ENCODE assay signal across 9 mouse cellular contexts in genomic region chr5:66337025-66337968, GRCm38 (mm10).
DNase-seq lines count a peak whose midpoint lies in the region; ATAC-seq lines count a peak whose summit lies in the region.
"Had no signal": no experiment of that assay in that cellular context is flagged by ENCODE, and none has a peak within 500 bp of the region (broad histone marks: within the 10 kb centered on the region; RNA-seq: fewer than 3 reads in every experiment).

No protein-coding gene starts in this region.

- H3K9ac ChIP-seq in forebrain, embryonic 12.5 days: peak overlapping the region; percentile 74
- H3K9ac ChIP-seq in stomach, embryonic 15.5 days: 0 out of 2 replicates have a peak overlapping the region, but pooled peaks have one; percentile 23

- no peaks in the 10 kb centered on the region for H3K36me3 ChIP-seq in forebrain, embryonic 12.5 days (replicated peaks)
- H3K36me3 ChIP-seq in stomach, embryonic 15.5 days: no peaks in the 10 kb centered on the region

- WGBS in forebrain, embryonic 12.5 days: 4% methylated on average over 38 of the region's 38 CpGs
- WGBS in stomach, embryonic 15.5 days: 6% methylated on average over 38 of the region's 38 CpGs

- peak; percentile 77 for ATAC-seq in forebrain, embryonic 12.5 days (ENCODE audit: low FRiP score)
- ATAC-seq in megakaryocyte-erythroid progenitor cell, adult 5-6 weeks (replicated peaks; ENCODE audit: low FRiP score, low TSS enrichment, poor library complexity, severe bottlenecking): peak; percentile 49; the same call in 1 of the 2 replicates
- peak; percentile 74 for ATAC-seq in stomach, embryonic 15.5 days (ENCODE audit: insufficient read depth, low FRiP score, low read depth)

- DNase-seq in ES-CJ7 (ENCODE audit: low read depth, low spot score) (peak; percentile 54), adipocyte (ENCODE audit: low spot score) (no peak)
- DNase-seq in brain, adult 2 months (ENCODE audit: low read depth, low spot score): peak; percentile 61
- peak; percentile 12 for DNase-seq in heart, postnatal 25 days (ENCODE audit: low spot score)
- peak; percentile 62 to 84 for DNase-seq in kidney, postnatal 25 days

- no peaks in the 10 kb centered on the region for H3K9me3 ChIP-seq in forebrain, embryonic 12.5 days
- H3K9me3 ChIP-seq in stomach, embryonic 15.5 days: no peaks in the 10 kb centered on the region

- H3K27me3 ChIP-seq in forebrain, embryonic 12.5 days: 0 out of 2 replicates have a peak, but pooled peaks cover 3% of the 10 kb centered on the region
- H3K27me3 ChIP-seq in stomach, embryonic 15.5 days (replicated peaks): no peaks in the 10 kb centered on the region

- H3K4me3 ChIP-seq in forebrain, embryonic 12.5 days (replicated peaks): peak overlapping the region; percentile 53
- peak overlapping the region; percentile 41 for H3K4me3 ChIP-seq in stomach, embryonic 15.5 days (replicated peaks)
- H3K4me3 ChIP-seq: myocyte had no signal

- peak overlapping the region; percentile 93 for H3K4me2 ChIP-seq in forebrain, embryonic 12.5 days
- peak overlapping the region; percentile 86 for H3K4me2 ChIP-seq in stomach, embryonic 15.5 days

- peaks cover 40% of the 10 kb centered on the region for H3K4me1 ChIP-seq in forebrain, embryonic 12.5 days
- H3K4me1 ChIP-seq in stomach, embryonic 15.5 days: peaks cover 12% of the 10 kb centered on the region

- H3K27ac ChIP-seq in forebrain, embryonic 12.5 days: peak overlapping the region; percentile 65
- no peak overlapping the region for H3K27ac ChIP-seq in stomach, embryonic 15.5 days

- intact Hi-C loops in heart, postnatal 25 days (cut with DNase I): no loop called here
